Mouse (Mus musculus): ENCODE results near the gene Bicdl1.

Gene Bicdl1

DNA sequence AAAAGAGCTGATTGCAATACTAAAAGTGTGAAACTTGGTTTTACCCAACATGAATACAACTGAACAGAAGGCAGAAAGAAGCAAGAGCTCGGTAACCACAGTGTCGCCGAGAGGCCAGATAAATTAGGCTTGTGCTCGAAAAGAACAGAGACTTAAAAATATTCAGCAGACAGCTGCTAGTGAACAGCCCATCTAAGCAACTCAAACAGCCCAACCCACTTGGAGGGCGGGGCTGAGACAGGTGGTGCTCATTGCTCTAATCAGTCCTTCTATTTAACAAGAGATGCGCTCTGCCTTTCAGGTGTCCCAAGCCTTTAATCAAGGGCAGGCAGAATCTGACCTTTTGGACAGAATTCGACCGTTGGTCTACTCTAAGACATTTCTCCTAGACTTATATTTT, 4.8 kb downstream of the Bicdl1 start:
- no peak for DNase-seq (ENCODE audit: low spot score in 2 of 2)

DNA sequence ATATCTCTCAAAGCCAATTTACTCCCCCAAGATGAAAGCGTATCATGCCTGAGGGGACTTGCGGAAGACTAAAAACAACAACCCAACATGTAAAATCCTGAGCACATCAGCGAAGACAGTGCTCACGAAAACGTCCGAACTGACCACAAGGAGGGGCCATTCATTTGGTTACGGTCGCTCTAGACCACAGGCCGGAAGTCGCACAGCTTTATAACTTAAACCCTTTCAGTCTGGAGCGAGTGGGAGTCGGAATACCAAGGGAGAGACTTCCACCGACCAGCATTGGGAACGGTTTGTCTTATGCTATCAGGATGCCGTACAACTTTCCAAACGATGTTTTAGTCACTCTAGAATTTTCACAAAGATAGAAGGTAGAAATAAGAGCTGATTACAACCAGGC, 5.4 kb downstream of the Bicdl1 start:
- DNase-seq (ENCODE audit: low spot score in 2 of 2) = no peak

DNA sequence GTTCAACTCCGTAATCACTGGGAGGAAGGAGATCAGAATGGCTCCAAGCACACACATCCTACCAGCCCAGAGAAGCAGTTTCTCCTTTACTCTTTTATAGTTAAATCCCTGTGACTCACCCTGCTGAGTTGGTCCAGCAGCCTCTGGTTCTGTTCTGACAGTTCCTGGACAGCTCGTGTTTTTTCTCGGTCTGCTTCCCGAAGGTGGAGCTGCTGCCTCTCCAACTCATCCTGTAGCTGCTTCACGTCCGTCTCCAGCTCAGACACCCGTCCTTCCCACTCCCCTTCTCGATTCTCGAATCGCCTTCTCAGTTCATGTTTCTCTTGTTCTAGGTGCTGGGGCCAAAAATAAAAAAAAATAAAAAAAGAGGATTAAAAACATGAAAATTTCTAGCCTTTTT, 7.0 kb downstream of the Bicdl1 start:
- DNase-seq (ENCODE audit: low spot score in 2 of 2) = no peak

DNA sequence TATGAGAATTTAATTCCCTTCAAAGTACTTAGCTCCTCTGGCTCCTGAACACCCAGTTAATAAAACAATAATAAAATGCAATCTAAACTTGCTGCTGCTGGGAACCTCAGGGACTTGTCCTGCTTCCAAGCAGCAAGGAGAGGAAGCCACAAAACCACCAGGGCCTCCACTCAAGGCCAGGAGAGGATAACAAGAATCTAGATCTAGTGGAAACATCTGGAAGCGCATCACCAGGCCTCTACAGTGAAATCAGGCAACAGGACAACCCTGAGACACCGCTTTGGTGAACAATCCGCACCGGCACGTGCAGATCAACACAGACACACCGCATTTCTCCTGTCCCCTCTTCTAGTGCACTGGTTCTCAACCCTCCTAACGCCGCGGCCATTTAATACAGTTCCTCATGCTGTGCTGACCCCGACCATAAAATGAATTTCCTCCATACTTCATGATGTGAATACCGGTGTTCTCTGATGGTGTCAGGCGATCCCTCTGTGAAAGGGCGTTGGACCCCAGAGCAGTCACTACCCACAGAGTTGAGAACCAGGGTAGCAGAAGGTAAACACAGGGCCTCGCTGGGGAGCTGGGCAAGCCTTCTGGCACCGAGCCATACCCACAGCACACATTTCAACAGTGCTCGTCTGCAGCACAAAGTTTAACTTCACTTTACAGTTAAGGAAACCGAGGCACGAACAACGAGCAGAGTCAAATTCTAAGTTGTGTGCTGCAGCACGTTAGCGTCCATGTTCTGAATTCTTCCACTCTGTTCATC, 9.0 kb downstream of the Bicdl1 start:
- no peak for DNase-seq (ENCODE audit: low spot score in 2 of 2)

DNA sequence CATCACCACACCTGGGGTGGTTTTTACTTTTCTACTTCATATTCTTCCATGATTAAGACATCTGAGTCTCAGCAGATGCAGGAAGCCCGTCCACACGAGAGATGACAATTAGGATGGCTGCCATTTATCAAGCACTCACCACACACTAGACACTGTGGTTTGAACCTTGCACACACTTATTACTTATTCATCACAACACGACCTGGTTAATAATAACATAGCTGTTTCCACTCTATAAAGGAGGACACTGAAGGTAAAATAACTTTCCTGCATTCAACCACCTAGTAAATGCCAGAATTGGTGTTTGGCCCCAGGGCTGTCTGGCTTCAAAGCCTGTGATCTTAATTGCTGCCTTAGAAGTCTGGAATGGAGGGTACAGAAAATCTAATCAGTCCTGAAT, 10.7 kb downstream of the Bicdl1 start:
- DNase-seq (ENCODE audit: low spot score in 2 of 2) = no peak

DNA sequence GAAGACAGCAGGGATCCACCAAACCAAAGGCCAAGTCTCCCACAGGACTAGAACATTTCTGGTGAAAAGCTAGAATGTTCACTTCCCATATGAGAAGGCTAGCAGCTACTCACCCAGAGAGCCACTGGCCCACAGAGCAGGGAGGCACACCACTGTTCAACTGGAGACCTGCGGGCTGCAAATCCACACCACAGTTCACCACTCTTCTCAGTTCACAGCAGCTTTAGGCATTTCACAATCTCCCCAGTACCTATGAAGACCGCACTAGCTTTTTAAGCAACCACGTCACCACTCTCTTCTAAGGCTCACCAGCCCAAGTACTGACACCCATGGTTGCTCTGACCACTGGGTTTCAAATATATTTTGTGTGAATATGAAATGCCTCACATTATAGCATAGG, 13.7 kb downstream of the Bicdl1 start:
- no peak for DNase-seq (ENCODE audit: low spot score in 2 of 2)

DNA sequence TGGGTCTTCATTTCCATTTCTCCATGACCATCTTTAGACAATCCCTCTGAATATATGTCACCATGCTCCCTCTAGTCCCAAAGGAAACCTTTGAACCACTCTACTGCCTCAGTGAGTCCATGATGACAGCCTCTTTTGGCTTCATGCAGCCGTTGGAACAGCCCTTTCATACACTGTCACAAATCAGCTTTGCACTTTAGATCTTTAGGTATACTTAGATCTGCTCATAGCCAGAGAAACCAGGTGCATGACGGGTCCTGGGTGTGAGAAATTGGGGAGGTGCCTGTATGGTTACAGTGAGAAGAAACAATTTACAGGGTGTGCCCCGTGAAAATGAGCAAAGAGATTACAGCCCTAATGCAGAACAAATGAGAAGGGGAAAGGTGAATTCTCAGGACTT, 14.3 kb downstream of the Bicdl1 start:
- DNase-seq (ENCODE audit: low spot score in 2 of 2) = no peak

DNA sequence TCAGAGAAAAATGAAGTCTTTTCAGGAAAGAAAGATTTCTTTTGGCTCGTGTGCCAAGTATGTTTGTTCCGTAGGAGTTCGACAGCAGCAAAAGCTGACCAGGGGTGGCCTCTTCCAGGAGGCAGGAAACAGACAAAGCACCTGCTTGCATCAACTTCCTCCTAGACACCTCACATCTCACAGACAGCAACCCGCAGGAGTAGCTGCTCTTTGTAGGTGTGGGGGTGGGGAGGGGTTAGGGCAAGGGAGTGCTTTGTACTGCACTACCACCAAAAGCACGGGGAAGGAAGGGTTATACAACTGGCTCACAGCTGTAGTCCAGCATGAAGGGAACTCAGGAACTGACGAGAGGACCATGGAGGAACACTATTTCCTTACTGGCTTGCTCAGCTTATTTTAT, 15.0 kb downstream of the Bicdl1 start:
- DNase-seq (ENCODE audit: low spot score in 2 of 2) = no peak

DNA sequence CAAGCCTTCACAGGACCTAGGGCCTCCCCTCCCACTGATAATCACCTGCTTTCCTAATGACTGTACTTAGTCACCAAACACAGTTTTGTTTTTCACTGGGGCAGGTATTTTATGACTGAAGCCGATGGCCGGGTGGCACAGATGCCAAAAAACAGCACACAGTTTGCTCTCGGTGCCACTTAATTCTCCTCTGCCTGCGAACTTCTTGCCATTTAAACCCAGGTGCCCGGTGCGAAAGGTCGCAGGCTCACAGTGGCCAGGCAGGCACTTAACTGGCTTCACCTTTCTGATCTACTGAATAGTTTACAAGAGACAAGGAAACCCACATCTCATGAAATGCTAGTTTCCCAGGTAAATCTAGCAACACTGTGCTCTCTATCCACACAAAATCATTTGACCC, 16.7 kb downstream of the Bicdl1 start:
- no peak for DNase-seq (ENCODE audit: low spot score in 2 of 2)

DNA sequence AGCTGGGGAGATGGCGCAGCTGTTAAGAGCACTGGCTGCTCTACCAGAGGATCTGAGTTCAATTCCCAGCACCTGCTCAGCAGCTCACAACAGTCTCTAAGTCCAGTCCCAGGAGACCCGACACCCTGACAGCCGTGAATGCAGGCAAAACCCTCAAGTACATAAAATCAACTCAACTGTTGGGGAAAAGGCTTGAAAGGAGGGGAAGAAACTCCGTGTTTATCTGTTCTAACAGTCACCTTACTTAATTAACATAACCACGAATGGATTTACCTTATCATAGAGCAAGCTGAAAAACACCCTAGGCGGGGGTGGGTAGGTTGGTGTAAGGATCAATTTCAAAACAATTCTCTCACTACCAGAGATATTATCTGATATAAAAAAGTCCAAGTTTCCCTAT, 18.9 kb downstream of the Bicdl1 start:
- no peak for DNase-seq (ENCODE audit: low spot score in 2 of 2)

DNA sequence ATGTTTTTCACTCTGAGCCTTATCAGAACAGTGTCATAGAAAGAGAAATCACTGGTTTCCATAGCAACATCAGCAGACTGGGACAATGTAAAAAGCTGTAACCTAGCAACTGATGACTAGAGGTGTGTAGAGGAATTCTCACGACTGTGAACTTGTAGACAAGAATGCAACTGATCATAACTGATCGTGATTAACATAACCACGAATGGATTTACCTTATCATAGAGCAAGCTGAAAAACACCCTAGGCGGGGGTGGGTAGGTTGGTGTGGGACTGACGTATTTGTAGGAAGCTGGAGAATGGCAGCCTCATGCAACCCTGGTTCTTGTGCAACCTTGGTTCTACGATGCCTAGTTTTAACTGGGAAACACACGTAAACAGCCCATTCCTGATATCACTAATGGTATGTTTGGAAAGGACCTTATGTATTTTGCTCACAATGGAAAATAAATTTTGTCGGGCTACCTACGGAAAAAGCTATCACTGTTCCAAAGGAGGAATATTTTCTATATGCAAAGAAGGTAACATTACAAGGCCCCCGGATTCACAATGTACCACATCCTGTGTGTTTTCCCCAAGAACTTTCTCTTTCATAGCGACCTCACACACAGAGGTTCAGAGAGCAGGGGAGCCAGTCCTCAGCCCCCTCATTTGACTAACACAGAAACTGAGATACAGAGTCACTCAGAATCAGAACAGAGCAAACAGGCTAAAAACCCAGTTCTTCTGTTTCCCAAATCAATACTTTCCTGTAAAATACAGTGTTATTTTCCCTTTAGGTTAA, 19.6 kb downstream of the Bicdl1 start:
- no peak for DNase-seq (ENCODE audit: low spot score in 2 of 2)

DNA sequence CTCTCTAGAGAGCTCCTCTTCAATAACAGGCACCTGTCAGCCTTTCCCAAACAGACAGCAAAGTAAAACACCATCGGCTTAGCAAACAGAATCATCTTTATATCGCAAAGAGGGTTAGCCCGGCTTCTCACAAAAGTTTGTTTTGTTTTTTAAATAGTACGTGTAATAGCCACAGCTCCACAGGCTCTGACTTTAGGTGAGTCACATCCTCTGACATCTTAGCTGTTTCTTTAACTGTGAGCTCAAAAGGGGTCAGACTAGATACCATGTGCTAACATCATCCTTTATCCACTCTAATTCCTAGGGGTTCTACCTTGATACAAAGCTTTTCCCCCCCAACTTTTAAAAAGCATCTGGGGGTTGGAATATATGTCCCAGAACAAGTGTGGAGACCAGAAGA, 21.2 kb downstream of the Bicdl1 start:
- no peak for DNase-seq (ENCODE audit: low spot score in 2 of 2)

DNA sequence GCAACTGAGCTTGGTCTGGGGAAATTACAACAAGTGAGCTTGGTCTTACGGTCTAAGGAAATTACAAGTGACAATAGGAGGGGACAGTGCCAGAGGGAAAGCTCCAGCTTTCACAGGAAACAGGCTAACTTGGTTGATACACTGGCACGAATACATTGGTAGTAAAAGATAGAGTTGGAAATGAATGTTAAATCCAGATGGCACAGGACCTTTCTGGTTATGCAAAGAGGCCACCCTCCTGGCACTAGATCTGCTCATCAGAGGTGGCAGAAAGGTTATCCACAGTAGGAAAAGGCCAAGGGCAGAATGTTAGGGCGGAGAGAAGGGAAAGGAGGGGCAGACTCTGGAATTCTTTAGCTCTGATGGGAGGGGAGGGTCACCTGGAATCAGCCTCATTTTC, 22.5 kb downstream of the Bicdl1 start:
- no peak for DNase-seq (ENCODE audit: low spot score in 2 of 2)

DNA sequence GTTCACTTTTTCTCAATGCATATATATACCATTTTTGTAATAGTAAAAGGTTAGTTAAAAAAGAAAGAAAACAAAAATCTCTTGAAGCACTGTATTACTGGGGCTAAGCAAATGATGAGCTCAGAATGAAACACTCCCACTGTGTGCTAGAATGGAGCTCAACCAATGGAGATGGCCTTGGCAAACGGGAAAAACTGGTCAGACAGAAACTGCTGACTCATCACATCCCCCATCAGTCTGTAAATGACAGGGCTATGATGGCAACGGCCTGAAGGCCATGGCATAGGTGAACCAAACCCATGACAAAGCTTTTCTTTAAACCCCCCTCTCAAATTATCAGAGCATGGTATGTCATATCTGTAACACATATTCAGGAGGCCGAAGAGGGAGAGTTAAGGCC, 29.4 kb downstream of the Bicdl1 start:
- DNase-seq (ENCODE audit: low spot score in 2 of 2) = no peak

DNA sequence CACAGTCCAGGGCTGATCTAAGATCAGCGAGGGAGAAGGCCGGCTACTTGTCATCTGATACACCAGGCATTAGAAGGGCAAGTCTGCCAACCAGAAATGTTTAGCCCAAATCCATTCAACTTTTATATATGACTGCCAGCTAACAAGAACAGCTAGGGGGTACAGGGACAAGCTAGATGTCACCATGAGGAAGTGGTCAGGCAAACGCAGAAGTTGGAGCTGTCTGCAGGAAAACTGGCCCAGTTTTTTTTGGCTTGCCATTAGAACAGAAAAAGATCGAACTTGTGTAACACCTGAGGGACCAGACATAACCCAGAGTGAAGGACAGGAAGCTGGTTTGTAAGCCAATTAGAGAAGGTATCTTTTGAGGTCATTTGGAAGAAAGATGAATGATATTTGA, 30.2 kb downstream of the Bicdl1 start:
- DNase-seq (ENCODE audit: low spot score in 2 of 2) = no peak

DNA sequence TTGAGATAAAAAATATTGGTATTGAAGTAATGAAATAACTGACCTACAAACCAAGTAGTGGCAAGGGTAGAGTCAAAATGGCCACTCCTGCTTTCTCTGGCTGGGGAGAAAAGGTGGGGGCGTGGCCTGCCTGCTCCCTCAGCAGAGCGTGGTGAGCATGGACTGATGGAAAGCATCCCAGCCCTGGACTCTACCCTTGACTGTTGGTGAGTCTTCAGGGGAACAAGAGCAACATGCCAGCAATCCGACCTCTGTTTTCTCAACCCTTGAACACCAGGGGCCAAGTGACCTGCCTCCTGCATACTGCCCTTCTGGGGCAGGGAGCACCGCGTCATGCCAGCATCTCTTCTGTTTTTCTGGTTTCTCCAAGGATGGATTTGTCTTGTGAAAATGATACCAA, 34.6 kb downstream of the Bicdl1 start:
- DNase-seq (ENCODE audit: low spot score in 2 of 2) = no peak

DNA sequence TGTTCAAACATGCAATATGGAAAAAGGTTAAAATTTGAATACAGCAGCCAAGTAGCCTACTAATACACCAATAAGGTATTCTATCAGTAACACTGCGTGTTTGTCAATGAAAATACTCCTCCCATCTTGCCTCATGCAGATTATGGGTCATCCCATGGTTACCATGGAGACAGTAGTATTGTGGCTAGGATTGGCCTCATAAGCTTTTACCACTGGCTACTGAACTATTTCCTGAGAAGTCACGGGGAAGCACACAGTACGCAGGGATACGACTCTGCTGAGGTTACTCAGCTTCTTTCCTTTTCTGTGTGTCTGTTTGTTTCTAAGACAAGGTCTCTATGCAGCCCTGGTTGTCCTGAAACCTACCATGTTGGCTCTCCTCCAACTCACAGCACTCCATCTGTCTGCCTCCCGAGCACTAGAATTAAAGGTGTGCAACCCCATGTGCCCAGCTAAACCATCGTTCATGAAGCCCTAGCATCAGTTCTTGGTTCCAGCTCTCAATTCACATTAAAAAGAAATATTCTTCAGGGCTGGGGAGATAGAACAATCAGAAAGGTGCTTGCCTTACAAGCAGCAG, 36.1 kb downstream of the Bicdl1 start:
- no peak for DNase-seq (ENCODE audit: low spot score in 2 of 2)

DNA sequence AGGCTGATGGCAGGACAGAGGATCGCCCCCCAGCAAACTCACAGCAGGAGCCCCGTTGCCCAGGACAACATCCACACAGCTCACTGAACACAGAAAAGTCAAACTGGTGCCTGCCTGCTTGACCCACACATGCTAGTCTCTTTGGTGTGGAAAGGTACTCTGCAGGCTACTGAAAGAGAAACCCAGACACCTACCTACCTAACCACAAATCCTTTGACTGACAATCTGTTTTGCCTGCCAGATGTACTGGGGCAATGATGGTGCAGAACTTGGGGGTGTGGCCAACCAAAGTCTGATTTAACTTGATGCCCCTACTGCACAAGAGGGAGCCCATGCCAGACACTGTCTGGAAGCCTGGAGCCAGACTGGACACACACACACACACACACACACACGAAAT, 38.1 kb downstream of the Bicdl1 start:
- DNase-seq (ENCODE audit: low spot score in 2 of 2) = no peak

DNA sequence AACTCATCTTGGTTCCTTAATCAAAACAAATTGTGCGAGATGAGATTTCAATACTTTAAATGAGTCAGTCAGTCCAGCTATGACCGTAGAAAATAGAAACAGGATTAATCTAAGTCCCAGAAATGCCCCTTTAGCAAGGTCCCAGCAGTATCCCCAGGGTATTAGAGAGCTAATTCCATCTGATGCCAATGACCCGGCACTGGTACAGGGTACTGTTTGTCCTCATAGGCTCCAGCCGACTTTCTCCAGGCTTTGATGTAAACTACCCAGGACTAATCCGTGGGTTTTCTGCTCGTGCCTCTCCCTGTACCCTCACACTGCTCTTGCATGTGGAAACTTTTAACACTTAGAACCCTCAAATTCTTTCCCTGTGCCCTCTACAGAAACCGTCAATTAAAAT, 44.7 kb downstream of the Bicdl1 start:
- no peak for DNase-seq (ENCODE audit: low spot score in 2 of 2)

DNA sequence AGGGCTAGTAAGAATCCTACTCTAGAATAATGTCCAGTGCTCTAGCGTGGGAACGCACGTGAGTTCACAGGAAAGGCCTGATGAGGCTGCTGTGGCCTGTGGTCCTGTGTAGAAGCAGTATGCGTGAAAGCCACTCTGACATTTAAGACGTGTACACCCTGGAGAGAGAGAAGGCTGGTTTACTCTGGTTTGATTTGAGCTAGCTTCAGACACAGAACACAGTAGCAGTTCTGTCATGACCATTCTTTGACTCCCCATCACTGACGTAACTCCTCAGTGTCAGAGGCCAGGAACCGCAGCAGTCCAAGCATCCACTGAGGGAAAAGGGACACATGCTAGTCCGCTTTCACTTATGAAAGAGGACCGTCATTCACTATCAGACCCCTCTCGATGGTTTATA, 46.3 kb downstream of the Bicdl1 start:
- no peak for DNase-seq (ENCODE audit: low spot score in 2 of 2)

DNA sequence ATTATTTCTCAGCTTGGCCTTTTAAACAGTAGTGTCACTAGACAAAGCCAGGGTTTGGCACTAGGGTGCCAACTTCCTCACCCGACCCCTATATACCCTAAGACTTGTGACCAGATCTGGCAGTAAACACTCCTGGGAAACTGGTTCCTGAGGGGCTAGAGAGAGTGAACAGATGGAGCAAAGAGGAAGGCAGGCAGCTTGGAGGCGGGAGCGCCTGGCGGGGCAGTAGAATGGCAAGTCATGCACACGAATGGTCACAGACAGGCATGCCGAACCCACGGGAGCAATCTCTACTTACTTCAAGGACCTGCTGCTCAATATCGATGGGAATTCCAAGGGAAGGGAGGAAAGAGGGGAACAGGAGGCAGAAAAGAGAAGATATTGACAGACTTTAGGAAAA, 59.6 kb downstream of the Bicdl1 start:
- DNase-seq (ENCODE audit: low spot score in 2 of 2) = no peak

DNA sequence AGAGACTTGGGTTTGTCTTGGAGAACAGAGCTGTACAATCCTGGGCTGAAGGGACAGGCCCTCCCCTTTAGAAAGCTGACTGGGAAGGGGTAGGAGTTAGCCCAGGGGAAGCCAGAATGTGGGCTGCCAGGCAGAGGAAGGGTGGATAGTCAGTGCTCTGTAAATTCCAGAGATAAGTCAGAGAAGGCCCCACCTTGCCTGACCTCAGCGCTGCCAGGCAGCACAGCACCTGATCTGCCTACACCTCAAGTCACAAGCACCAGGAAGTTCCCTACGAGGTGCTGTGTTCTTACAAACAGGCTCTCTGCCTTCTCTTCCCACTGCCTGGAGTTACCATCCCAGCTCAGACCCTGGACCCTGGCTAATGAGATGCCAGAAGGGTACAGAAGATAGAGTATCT, 61.0 kb downstream of the Bicdl1 start:
- DNase-seq (ENCODE audit: low spot score in 2 of 2) = no peak

DNA sequence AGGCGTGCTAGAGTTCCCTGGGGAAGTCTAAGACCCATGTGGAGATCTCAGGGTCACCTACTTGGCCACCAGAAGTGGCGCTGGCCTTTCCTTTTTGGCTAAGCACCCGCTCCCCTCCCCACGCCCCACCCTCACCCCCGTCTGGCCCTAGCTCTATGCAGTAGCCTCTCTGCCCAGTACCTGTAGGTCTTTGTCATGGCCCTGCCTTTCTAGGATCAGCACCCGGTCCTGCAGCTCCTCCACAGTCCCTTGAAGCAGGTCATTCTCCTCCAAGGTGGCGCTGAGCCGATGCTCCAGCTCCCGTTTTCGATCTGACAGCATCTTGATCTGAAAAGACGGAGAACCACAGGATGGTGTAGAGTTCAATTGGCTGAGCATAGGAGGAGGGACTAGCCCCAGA, 61.4 kb downstream of the Bicdl1 start:
- DNase-seq (ENCODE audit: low spot score in 2 of 2) = no peak
